Mouse (Mus musculus): ENCODE measurements around the gene Gm5426.
"Not testable (repeated sequence)": the region's sequence is repeated elsewhere in the genome, so short reads cannot be mapped to it uniquely, and the experiment has no call there.

The Gm5426 gene

GRCm38 (mm10) chr10:96138585-96138984, 2.2 kb downstream of the Gm5426 start:
- DNase-seq (ENCODE audit: low spot score in 2 of 2), result no peak

- DNase-seq (ENCODE audit: low spot score in 2 of 2), result not testable (repeated sequence)
Observed at GRCm38 (mm10) chr10:96139274-96139673, 2.9 kb downstream of the Gm5426 start.

DNA sequence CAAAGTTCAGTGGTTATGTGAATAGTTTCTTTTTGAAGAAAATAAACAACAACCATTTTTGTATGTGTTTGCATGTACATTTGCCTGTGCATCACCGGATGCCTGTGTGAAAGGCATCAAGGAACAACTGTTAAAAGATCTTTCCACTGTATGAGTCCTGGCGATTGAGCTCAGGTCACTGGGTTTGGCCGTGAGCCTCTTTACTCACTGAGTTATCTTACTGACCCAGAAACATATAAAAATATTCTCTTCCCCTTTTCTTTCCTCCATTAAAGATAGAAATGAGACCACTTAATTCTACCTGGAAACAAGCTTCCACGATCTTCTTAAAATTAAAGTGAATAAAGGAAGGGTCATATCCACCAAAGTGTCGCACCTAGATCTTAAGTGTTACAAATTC, 10.2 kb downstream of the Gm5426 start:
- no peak for DNase-seq (ENCODE audit: low spot score in 2 of 2)

- peak in 1 of 2 experiments; percentile 29 for DNase-seq (ENCODE audit: low spot score in 2 of 2)
Observed at GRCm38 (mm10) chr10:96148250-96148699, 11.9 kb downstream of the Gm5426 start.

GRCm38 (mm10) chr10:96150401-96151116, 14.2 kb downstream of the Gm5426 start:
- DNase-seq (ENCODE audit: low spot score in 2 of 2), result peak in 1 of 2 experiments; percentile 26

DNA sequence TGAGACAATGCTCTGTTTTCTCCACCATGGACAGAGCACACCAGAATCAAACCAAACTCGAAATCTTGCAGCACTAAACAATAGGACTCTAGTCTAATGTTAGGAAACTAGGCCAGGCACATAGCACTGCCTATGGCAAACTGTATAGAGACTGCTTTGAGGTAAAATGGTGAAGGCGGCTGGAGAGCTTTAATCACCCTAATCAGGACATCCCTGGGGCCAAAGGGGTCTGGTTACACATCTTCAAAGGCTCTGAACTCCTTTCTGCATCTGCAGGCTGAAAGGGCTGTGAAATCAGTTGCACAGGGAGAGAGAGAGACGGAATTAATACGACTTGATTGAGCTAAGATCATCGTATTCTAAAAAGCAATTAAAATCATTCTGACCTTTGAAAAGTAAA, 16.9 kb downstream of the Gm5426 start:
- no peak for DNase-seq (ENCODE audit: low spot score in 2 of 2)

GRCm38 (mm10) chr10:96162975-96163706, 26.7 kb downstream of the Gm5426 start:
- peak in 1 of 2 experiments; percentile 32 for DNase-seq (ENCODE audit: low spot score in 2 of 2)

DNA sequence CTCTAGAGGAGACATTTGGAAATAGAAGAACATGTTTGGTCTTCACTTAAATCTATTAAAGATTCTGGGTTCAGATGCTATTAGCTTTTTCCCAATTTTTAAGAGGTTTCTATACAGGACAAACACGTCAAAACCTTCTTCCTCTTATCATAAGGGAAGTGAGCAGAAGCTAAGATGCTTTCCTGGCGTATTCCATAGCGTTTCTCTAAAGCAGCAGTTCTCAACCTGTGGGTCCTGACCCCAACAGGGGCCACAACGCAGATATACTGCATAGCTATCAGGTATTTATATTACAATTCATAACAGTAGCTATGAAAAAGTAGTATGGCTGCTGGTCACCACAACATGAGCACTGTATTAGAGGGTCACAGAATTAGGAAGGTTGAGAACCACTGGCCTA, 27.4 kb downstream of the Gm5426 start:
- no peak for DNase-seq (ENCODE audit: low spot score in 2 of 2)

DNA sequence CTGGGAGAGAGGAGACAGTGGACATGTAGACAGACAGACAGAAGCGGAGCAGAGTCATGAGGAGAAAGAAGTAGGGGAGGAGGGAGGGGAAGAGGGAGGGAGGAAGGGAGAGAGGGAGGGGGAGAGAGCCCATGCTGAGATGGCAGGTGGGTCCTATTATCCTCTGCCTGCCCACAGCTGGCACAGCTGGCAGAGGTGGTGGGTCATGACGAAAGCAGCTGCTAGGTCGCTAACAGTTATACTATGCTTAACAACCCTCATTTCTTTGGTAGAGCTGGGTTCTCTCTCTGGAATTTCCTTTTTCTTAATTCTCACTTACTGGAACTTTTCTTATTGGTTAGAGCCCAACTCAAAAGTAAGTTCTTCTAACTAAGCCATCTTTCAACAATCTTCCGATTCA, 28.9 kb downstream of the Gm5426 start:
- DNase-seq (ENCODE audit: low spot score in 2 of 2), result no peak

DNA sequence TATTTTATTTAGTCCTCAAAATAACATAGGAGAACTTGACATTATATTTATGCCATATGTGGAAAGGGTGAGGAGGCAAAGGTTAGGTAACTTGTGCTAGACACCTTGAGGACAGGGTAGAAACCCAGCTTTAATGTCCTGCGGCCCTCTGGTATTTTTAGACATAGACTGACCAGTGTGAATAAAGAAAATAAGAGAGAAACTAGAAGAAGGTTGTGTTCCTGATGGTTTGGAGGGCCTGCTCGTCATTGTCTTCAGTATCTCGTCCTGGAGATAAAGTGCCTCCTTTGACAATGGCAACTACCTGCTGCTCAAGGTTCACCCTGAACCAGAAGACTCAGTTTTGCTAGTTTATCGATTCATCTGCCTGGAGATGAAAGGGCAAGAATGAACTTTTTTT, 32.6 kb downstream of the Gm5426 start:
- no peak for DNase-seq (ENCODE audit: low spot score in 2 of 2)

- DNase-seq (ENCODE audit: low spot score in 2 of 2), result peak in 1 of 2 experiments; percentile 55
Observed at GRCm38 (mm10) chr10:96171546-96171945, 35.1 kb downstream of the Gm5426 start.

GRCm38 (mm10) chr10:96172964-96173363, 36.6 kb downstream of the Gm5426 start:
- DNase-seq (ENCODE audit: low spot score in 2 of 2), result no peak

GRCm38 (mm10) chr10:96173771-96174170, 37.4 kb downstream of the Gm5426 start:
- DNase-seq (ENCODE audit: low spot score in 2 of 2), result no peak

- no peak for DNase-seq (ENCODE audit: low spot score in 2 of 2)
Observed at GRCm38 (mm10) chr10:96176916-96177315, 40.5 kb downstream of the Gm5426 start.

DNA sequence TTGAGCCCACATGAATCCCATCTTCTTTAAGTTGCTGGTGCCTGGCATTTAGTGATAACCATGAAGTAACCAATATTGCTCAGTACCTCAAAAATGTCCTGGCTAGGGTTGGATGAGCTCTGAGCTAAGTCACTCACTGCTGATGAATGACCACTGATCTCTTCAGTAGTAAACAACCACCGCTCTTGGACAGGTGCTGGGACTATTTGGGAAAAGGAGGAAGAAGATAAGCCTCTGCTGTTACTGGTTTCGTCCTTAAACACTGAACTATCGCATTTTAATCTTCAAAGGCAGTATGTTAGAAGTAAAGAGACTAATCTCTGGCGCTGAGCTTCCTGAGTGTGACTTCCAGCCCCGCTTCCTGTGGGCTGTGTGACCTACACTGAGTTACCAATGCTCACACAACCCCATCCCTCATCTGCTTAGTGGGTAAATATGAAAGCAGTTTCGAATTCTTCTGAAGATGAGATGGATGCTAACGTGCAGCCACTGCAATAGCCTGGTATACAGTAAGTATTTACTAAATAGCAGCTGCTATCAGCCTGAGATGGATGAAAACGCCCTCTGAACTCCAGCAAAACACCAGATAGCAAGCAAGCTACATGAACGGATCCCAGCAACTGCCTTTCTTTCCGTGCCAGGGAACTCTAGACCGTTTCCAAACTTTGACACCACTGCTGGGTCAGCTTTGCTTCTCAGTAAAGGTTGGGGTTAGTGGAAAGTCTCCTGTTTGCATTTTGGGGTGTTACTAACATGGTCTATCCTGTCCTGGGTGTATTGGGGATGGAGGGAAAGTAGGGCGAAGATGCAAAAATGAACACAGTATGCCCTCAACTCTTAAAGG, 44.4 kb downstream of the Gm5426 start:
- DNase-seq (ENCODE audit: low spot score in 2 of 2), result no peak

- DNase-seq (ENCODE audit: low spot score in 2 of 2), result no peak
Observed at GRCm38 (mm10) chr10:96181398-96181790, 45.0 kb downstream of the Gm5426 start.

DNA sequence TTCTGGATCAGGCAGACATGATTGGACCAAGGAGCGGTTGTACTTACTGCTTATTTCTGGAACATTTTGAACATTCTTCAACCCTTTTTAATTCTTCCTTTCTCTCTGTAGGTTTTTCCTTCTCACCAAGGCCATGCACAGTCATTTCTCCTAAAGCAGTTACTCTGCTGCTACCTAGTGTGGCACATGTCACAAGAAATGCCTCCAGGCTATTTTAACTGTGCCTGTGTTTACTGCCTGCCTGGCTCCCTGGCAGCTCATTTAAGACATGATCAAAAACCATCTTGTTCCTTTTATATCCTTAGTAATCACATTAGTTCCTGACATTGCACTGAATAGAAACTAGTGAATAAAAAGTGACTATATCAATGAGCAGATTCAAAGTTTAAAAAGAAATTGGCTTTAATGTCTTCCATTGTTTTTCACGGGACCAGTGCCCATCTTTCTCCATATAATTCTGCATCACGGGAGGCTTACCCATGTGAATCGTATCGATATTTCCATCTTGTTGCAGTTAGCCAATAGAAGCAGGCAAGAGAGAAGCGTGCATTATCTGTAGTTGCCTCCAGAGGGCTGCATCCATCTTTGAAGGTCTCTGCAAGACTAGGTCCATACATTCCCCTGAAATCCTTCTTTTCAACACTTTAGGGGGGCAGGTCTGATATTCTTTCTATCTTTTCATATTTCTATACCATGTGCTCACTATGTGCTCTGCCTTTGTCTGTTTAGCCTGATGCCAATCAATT, 45.7 kb downstream of the Gm5426 start:
- no peak for DNase-seq (ENCODE audit: low spot score in 2 of 2)

DNA sequence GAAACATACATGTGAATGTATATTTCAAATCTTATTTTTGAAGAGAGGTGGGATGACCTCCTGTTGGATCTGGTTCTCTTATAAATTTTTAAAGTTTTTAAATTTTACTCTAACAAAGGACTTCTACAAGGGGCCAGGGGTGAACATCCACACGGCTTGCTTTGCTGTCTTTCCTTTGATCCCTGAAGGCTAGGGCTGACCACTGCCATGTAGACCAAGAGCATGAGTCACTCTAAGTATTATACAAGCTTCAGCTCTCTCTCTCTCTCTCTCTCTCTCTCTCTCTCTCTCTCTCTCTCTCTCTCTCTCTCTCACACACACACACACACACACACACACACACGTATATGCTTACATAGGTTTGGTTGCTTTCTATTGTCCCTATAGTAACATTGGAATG, 48.6 kb downstream of the Gm5426 start:
- DNase-seq (ENCODE audit: low spot score in 2 of 2), result no peak

GRCm38 (mm10) chr10:96185601-96186000, 49.2 kb downstream of the Gm5426 start:
- DNase-seq (ENCODE audit: low spot score in 2 of 2), result no peak
